Mouse (Mus musculus): ENCODE measurements at regions not wholly inside any gene's neighbourhood (a gene's known extent, or its start where the extent isn't known, plus 50 kb on each side); places are given as distances from the start of the nearest gene placed in this dataset.

- Histone ChIP-seq H3K4me1 (ENCODE audit: control insufficient read depth, insufficient read depth, low read length) (no peaks in the 10 kb centered on the region), H3K4me3 (ENCODE audit: low read length) (no peak overlapping the region), H3K4me2 (replicated peaks; ENCODE audit: low read depth, low read length) (no peak overlapping the region), H3K36me3 (ENCODE audit: control insufficient read depth, insufficient read depth, low read length) (no peaks in the 10 kb centered on the region), H3K27ac (ENCODE audit: low read depth, low read length) (no peak overlapping the region), H3K27me3 (ENCODE audit: control insufficient read depth, insufficient read depth, low read length) (no peaks in the 10 kb centered on the region), H3K9me3 (ENCODE audit: control insufficient read depth, low read length) (no peaks in the 10 kb centered on the region), H3K9ac (ENCODE audit: low read depth, low read length) (no peak overlapping the region)
- 33% methylated on average over 1 of the region's 1 CpGs for WGBS
- peak; percentile 62; the same call in 1 of the 2 replicates for ATAC-seq (ENCODE audit: low FRiP score, low TSS enrichment)
These were observed 103.3 kb upstream of the Klf6 start for GRCm38 (mm10) chr13:5757963-5758362.

- Histone ChIP-seq H3K9ac (ENCODE audit: low read depth, low read length) (no peak overlapping the region), H3K36me3 (ENCODE audit: control insufficient read depth, insufficient read depth, low read length) (no peaks in the 10 kb centered on the region), H3K4me2 (replicated peaks; ENCODE audit: low read depth, low read length) (no peak overlapping the region), H3K27me3 (ENCODE audit: control insufficient read depth, insufficient read depth, low read length) (no peaks in the 10 kb centered on the region), H3K4me3 (ENCODE audit: low read length) (no peak overlapping the region), H3K27ac (ENCODE audit: low read depth, low read length) (no peak overlapping the region), H3K4me1 (ENCODE audit: control insufficient read depth, insufficient read depth, low read length) (no peaks in the 10 kb centered on the region), H3K9me3 (ENCODE audit: control insufficient read depth, low read length) (no peaks in the 10 kb centered on the region)
- no peak for ATAC-seq (ENCODE audit: low FRiP score, low TSS enrichment)
These were observed 101.3 kb upstream of the Klf6 start for GRCm38 (mm10) chr13:5760030-5760429.

GRCm38 (mm10) chr13:5766394-5766793 is 94.9 kb upstream of the Klf6 start:
- H3K27me3 ChIP-seq (ENCODE audit: control insufficient read depth, insufficient read depth, low read length): no peaks in the 10 kb centered on the region
- no peak overlapping the region for H3K9ac ChIP-seq (ENCODE audit: low read depth, low read length)
- WGBS: 36% methylated on average over 6 of the region's 6 CpGs
- no peak for ATAC-seq (ENCODE audit: low FRiP score, low TSS enrichment)
- H3K36me3 ChIP-seq (ENCODE audit: control insufficient read depth, insufficient read depth, low read length): no peaks in the 10 kb centered on the region
- no peaks in the 10 kb centered on the region for H3K9me3 ChIP-seq (ENCODE audit: control insufficient read depth, low read length)
- no peak overlapping the region for H3K4me3 ChIP-seq (ENCODE audit: low read length)
- no peak overlapping the region for H3K4me2 ChIP-seq (replicated peaks; ENCODE audit: low read depth, low read length)
- no peaks in the 10 kb centered on the region for H3K4me1 ChIP-seq (ENCODE audit: control insufficient read depth, insufficient read depth, low read length)
- H3K27ac ChIP-seq (ENCODE audit: low read depth, low read length): no peak overlapping the region

GRCm38 (mm10) chr13:5767202-5767601 is 94.1 kb upstream of the Klf6 start:
- ATAC-seq (ENCODE audit: low FRiP score, low TSS enrichment): no peak
- no peaks in the 10 kb centered on the region for H3K27me3 ChIP-seq (ENCODE audit: control insufficient read depth, insufficient read depth, low read length)
- no peak overlapping the region for H3K27ac ChIP-seq (ENCODE audit: low read depth, low read length)
- H3K36me3 ChIP-seq (ENCODE audit: control insufficient read depth, insufficient read depth, low read length): no peaks in the 10 kb centered on the region
- no peaks in the 10 kb centered on the region for H3K9me3 ChIP-seq (ENCODE audit: control insufficient read depth, low read length)
- H3K4me1 ChIP-seq (ENCODE audit: control insufficient read depth, insufficient read depth, low read length): no peaks in the 10 kb centered on the region
- H3K4me3 ChIP-seq (ENCODE audit: low read length): no peak overlapping the region
- H3K4me2 ChIP-seq (replicated peaks; ENCODE audit: low read depth, low read length): no peak overlapping the region
- WGBS: 96% methylated on average over 1 of the region's 1 CpGs
- H3K9ac ChIP-seq (ENCODE audit: low read depth, low read length): no peak overlapping the region

- Histone ChIP-seq H3K4me2 (replicated peaks; ENCODE audit: low read depth, low read length) (no peak overlapping the region), H3K9me3 (ENCODE audit: control insufficient read depth, low read length) (no peaks in the 10 kb centered on the region), H3K27ac (ENCODE audit: low read depth, low read length) (no peak overlapping the region), H3K36me3 (ENCODE audit: control insufficient read depth, insufficient read depth, low read length) (no peaks in the 10 kb centered on the region), H3K4me3 (ENCODE audit: low read length) (no peak overlapping the region), H3K4me1 (ENCODE audit: control insufficient read depth, insufficient read depth, low read length) (no peaks in the 10 kb centered on the region), H3K27me3 (ENCODE audit: control insufficient read depth, insufficient read depth, low read length) (no peaks in the 10 kb centered on the region), H3K9ac (ENCODE audit: low read depth, low read length) (no peak overlapping the region)
- no peak for ATAC-seq (ENCODE audit: low FRiP score, low TSS enrichment)
- 91% methylated on average over 2 of the region's 2 CpGs for whole genome bisulfite sequencing
These were observed 92.6 kb upstream of the Klf6 start for GRCm38 (mm10) chr13:5768699-5769098.

GRCm38 (mm10) chr13:5769283-5770260 is 91.7 kb upstream of the Klf6 start:
- H3K9me3 ChIP-seq (ENCODE audit: control insufficient read depth, low read length): no peaks in the 10 kb centered on the region
- no peaks in the 10 kb centered on the region for H3K4me1 ChIP-seq (ENCODE audit: control insufficient read depth, insufficient read depth, low read length)
- no peak overlapping the region for H3K4me3 ChIP-seq (ENCODE audit: low read length)
- H3K27ac ChIP-seq (ENCODE audit: low read depth, low read length): no peak overlapping the region
- H3K27me3 ChIP-seq (ENCODE audit: control insufficient read depth, insufficient read depth, low read length): no peaks in the 10 kb centered on the region
- H3K9ac ChIP-seq (ENCODE audit: low read depth, low read length): no peak overlapping the region
- no peaks in the 10 kb centered on the region for H3K36me3 ChIP-seq (ENCODE audit: control insufficient read depth, insufficient read depth, low read length)
- WGBS: 63% methylated on average over 7 of the region's 7 CpGs
- no peak overlapping the region for H3K4me2 ChIP-seq (replicated peaks; ENCODE audit: low read depth, low read length)
- no peak for ATAC-seq (ENCODE audit: low FRiP score, low TSS enrichment)

GRCm38 (mm10) chr13:5773811-5774210 is 87.5 kb upstream of the Klf6 start:
- no peak overlapping the region for H3K9ac ChIP-seq (ENCODE audit: low read depth, low read length)
- no peak for ATAC-seq (ENCODE audit: low FRiP score, low TSS enrichment)
- no peak overlapping the region for H3K27ac ChIP-seq (ENCODE audit: low read depth, low read length)
- H3K27me3 ChIP-seq (ENCODE audit: control insufficient read depth, insufficient read depth, low read length): no peaks in the 10 kb centered on the region
- H3K36me3 ChIP-seq (ENCODE audit: control insufficient read depth, insufficient read depth, low read length): no peaks in the 10 kb centered on the region
- no peak overlapping the region for H3K4me2 ChIP-seq (replicated peaks; ENCODE audit: low read depth, low read length)
- H3K9me3 ChIP-seq (ENCODE audit: control insufficient read depth, low read length): no peaks in the 10 kb centered on the region
- no peaks in the 10 kb centered on the region for H3K4me1 ChIP-seq (ENCODE audit: control insufficient read depth, insufficient read depth, low read length)
- 82% methylated on average over 3 of the region's 3 CpGs for WGBS
- H3K4me3 ChIP-seq (ENCODE audit: low read length): no peak overlapping the region

- Histone ChIP-seq H3K4me1 (ENCODE audit: control insufficient read depth, insufficient read depth, low read length) (no peaks in the 10 kb centered on the region), H3K27ac (ENCODE audit: low read depth, low read length) (no peak overlapping the region), H3K9me3 (ENCODE audit: control insufficient read depth, low read length) (no peaks in the 10 kb centered on the region), H3K27me3 (ENCODE audit: control insufficient read depth, insufficient read depth, low read length) (no peaks in the 10 kb centered on the region), H3K9ac (ENCODE audit: low read depth, low read length) (no peak overlapping the region), H3K4me3 (ENCODE audit: low read length) (no peak overlapping the region), H3K36me3 (ENCODE audit: control insufficient read depth, insufficient read depth, low read length) (no peaks in the 10 kb centered on the region), H3K4me2 (replicated peaks; ENCODE audit: low read depth, low read length) (no peak overlapping the region)
- ATAC-seq (ENCODE audit: low FRiP score, low TSS enrichment): no peak
- WGBS: 74% methylated on average over 5 of the region's 5 CpGs
These were observed 82.7 kb upstream of the Klf6 start for GRCm38 (mm10) chr13:5778443-5779171.

- no peak overlapping the region for H3K9ac ChIP-seq (ENCODE audit: low read depth, low read length)
- no peak overlapping the region for H3K4me3 ChIP-seq (ENCODE audit: low read length)
- no peaks in the 10 kb centered on the region for H3K4me1 ChIP-seq (ENCODE audit: control insufficient read depth, insufficient read depth, low read length)
- no peaks in the 10 kb centered on the region for H3K9me3 ChIP-seq (ENCODE audit: control insufficient read depth, low read length)
- ATAC-seq (ENCODE audit: low FRiP score, low TSS enrichment): no peak
- no peaks in the 10 kb centered on the region for H3K27me3 ChIP-seq (ENCODE audit: control insufficient read depth, insufficient read depth, low read length)
- no peaks in the 10 kb centered on the region for H3K36me3 ChIP-seq (ENCODE audit: control insufficient read depth, insufficient read depth, low read length)
- 58% methylated on average over 4 of the region's 4 CpGs for WGBS
- no peak overlapping the region for H3K4me2 ChIP-seq (replicated peaks; ENCODE audit: low read depth, low read length)
- no peak overlapping the region for H3K27ac ChIP-seq (ENCODE audit: low read depth, low read length)
These were observed 81.9 kb upstream of the Klf6 start for GRCm38 (mm10) chr13:5779410-5779809.

All from kidney, embryonic 14.5 days (tissue).